Mouse (Mus musculus) lung, embryonic 14.5 days (tissue): ENCODE data around the gene Capn8. TPM values are rescaled to one million over a fixed set of nuclear protein-coding genes. Genes with fewer than 3 reads are reported as not detected.

Source experiments
- ATAC-seq: fragments of 200-750 bp; cut with Nextera tagmentation; 2 replicates; pipeline ENCODE4 v1.8.0; 2017; ENCODE audit warnings: mild to moderate bottlenecking, moderate TSS enrichment, moderate library complexity; ENCODE audit not compliant: insufficient read depth
- DNase-seq: peaks from one replicate; pipeline ENCODE4 v3.0.0-alpha.2; 2015
- H3K27ac ChIP-seq: fragments of 300-500 bp; sonication (generic); 2 replicates; pipeline ENCODE4 v1.5.1; 2014; ENCODE audit warnings: low read depth, mild to moderate bottlenecking, moderate library complexity
- H3K27me3 ChIP-seq: fragments of 300-500 bp; sonication (generic); 2 replicates; pipeline ENCODE4 v1.6.1; 2014; ENCODE audit warnings: low read length, control low read depth; ENCODE audit not compliant: insufficient read depth
- H3K36me3 ChIP-seq: fragments of 300-500 bp; sonication (generic); 2 replicates; pipeline ENCODE4 v1.6.1; 2014; ENCODE audit warnings: control low read depth; ENCODE audit not compliant: insufficient read depth
- H3K4me1 ChIP-seq: fragments of 300-500 bp; sonication (generic); 2 replicates; pipeline ENCODE4 v1.6.1; 2014; ENCODE audit warnings: antibody characterized with exemption, control low read depth; ENCODE audit not compliant: insufficient read depth
- H3K4me2 ChIP-seq: fragments of 300-500 bp; sonication (generic); 2 replicates; pipeline ENCODE4 v1.6.1; 2014; ENCODE audit warnings: mild to moderate bottlenecking
- H3K4me3 ChIP-seq: fragments of 300-500 bp; sonication (generic); 2 replicates; pipeline ENCODE4 v1.5.1; 2014; ENCODE audit warnings: low read depth, low read length
- H3K9ac ChIP-seq: fragments of 300-500 bp; sonication (generic); 2 replicates; pipeline ENCODE4 v1.6.1; 2014
- H3K9me3 ChIP-seq: fragments of 300-500 bp; sonication (generic); 2 replicates; pipeline ENCODE4 v1.6.1; 2016; ENCODE audit warnings: low read depth, low read length, control low read depth
- CTCF ChIP-seq: IDR thresholded peaks from 2 replicates; pipeline ENCODE4 v1.5.1; 2016; ENCODE audit warnings: antibody characterized with exemption, low read depth
- WGBS: fragments of 180-500 bp; shearing (Covaris S2); extraction: QIAGEN DNeasy Blood & Tissue Kit; methylation state at CpG from one replicate; pipeline ENCODE4 v1.1.7; 2014; 5-methylcytosine and 5-hydroxymethylcytosine counted together
- polyA plus RNA-seq: library from polyadenylated mRNA; unstranded; fragments of >200 nt; fragmentation: Nextera tagmentation; extraction: Ambion mirVana; gene quantifications from 2 replicates; pipeline ENCODE4 v1.2.1, GENCODE M21; 2014

Gene Capn8
- polyA plus RNA-seq, 1 experiment from 2014 or later = not detected

DNA sequence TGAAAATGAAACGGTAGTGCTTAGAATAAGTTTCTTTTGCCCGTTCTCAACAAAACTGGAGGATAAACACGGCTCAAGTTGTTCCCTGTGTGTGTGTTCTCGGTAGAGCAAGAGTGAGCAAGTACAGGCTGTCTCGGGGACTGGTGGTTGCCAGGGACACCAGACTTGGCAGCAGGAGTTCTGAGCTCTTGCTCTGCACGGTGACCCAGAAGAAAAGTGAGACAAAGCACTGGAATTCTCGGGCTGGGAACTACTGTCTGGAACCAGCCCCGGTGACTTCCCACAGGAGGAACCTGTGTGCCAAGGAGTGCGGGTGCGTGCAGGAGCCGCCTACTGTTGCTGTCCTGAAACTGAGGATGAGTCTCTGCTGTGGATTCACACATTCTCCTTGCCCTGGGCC lies 98.9 kb downstream of the Capn8 start:
- no peak for ATAC-seq
- H3K27me3 ChIP-seq = no peaks in the 10 kb centered on the region
- H3K36me3 ChIP-seq = no peaks in the 10 kb centered on the region
- no peak overlapping the region for H3K4me3 ChIP-seq
- no peak for TF ChIP-seq CTCF
- no peak overlapping the region for H3K4me2 ChIP-seq
- no peak overlapping the region for H3K27ac ChIP-seq
- H3K4me1 ChIP-seq = peaks cover 18% of the 10 kb centered on the region
- H3K9ac ChIP-seq = no peak overlapping the region
- peak; percentile 46 for DNase-seq
- no peaks in the 10 kb centered on the region for H3K9me3 ChIP-seq
- 50% methylated on average over 11 of the region's 11 CpGs for WGBS

DNA sequence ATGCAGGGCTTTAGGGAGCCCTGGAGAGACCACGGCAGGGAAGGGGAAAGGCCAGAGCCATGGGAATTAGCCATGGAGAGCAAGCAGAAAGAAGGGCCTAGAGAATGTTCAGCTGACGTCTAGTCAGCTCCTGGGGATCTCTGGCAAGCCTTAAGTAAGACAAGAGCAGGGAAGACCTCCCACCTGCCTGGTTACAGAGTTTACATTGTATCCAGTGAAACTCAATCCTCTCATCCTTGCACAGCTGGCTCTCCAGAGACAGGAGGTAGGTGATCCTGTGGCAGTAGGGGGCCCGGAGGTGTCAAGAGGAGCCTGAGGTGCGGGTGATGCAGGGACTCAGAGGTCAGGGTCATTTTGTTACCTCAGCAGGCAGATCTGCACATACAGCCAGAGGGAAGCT lies 100.0 kb downstream of the Capn8 start:
- H3K4me1 ChIP-seq = peaks cover 22% of the 10 kb centered on the region
- TF ChIP-seq CTCF = no peak
- no peak overlapping the region for H3K9ac ChIP-seq
- H3K9me3 ChIP-seq = no peaks in the 10 kb centered on the region
- ATAC-seq = no peak
- H3K27ac ChIP-seq = no peak overlapping the region
- no peaks in the 10 kb centered on the region for H3K27me3 ChIP-seq
- no peaks in the 10 kb centered on the region for H3K36me3 ChIP-seq
- no peak overlapping the region for H3K4me2 ChIP-seq
- no peak overlapping the region for H3K4me3 ChIP-seq
- 40% methylated on average over 4 of the region's 4 CpGs for WGBS
- DNase-seq = no peak

DNA sequence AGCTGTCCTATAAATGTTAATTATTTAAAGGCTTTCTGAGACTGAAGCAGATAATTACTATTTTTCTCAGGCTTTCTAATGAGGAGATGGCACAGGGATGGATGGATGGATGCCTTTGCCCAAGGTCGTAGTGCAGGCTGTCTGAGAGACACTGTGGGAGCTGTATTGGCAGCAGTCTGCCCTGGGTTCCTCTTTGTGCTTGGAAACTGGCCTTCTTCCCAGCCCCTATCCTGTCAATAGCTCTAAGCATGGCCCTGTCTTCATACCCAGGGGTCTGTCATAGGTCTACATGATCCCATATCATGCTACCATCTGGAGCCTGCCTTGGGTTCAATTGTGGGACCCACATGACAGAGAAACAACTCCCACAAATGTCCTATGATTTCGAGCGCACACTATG lies 102.5 kb downstream of the Capn8 start:
- no peak overlapping the region for H3K4me2 ChIP-seq
- DNase-seq (no peak), ATAC-seq (no peak)
- WGBS = 88% methylated on average over 3 of the region's 3 CpGs
- no peak for TF ChIP-seq CTCF
- H3K36me3 ChIP-seq = no peaks in the 10 kb centered on the region
- H3K4me1 ChIP-seq = peaks cover 31% of the 10 kb centered on the region
- H3K9me3 ChIP-seq = no peaks in the 10 kb centered on the region
- no peaks in the 10 kb centered on the region for H3K27me3 ChIP-seq
- no peak overlapping the region for H3K4me3 ChIP-seq
- no peak overlapping the region for H3K9ac ChIP-seq
- no peak overlapping the region for H3K27ac ChIP-seq

- no peak for TF ChIP-seq CTCF
- DNase-seq = peak; percentile 34
- Histone ChIP-seq H3K36me3 (no peaks in the 10 kb centered on the region), H3K9me3 (no peaks in the 10 kb centered on the region), H3K9ac (no peak overlapping the region), H3K4me3 (no peak overlapping the region), H3K27me3 (no peaks in the 10 kb centered on the region), H3K4me1 (peaks cover 18% of the 10 kb centered on the region), H3K4me2 (no peak overlapping the region), H3K27ac (peak overlapping the region; percentile 79)
- 66% methylated on average over 11 of the region's 11 CpGs for WGBS
- ATAC-seq = peak; percentile 14; the same call in 1 of the 2 replicates
Measured at GRCm38 (mm10) chr1:182669741-182670140, 104.9 kb downstream of the Capn8 start.

GRCm38 (mm10) chr1:182670563-182671342 lies 105.9 kb downstream of the Capn8 start:
- H3K9ac ChIP-seq = no peak overlapping the region
- ATAC-seq = peak; percentile 82

GRCm38 (mm10) chr1:182671343-182671624 lies 106.5 kb downstream of the Capn8 start:
- peaks cover 18% of the 10 kb centered on the region for H3K4me1 ChIP-seq
- ATAC-seq (no peak), DNase-seq (no peak)
- no peaks in the 10 kb centered on the region for H3K9me3 ChIP-seq
- TF ChIP-seq CTCF = no peak
- peak overlapping the region; percentile 79 for H3K27ac ChIP-seq
- no peaks in the 10 kb centered on the region for H3K36me3 ChIP-seq
- 0 out of 2 replicates have a peak overlapping the region, but pooled peaks have one; percentile 30 for H3K4me2 ChIP-seq
- no peak overlapping the region for H3K4me3 ChIP-seq
- H3K9ac ChIP-seq = no peak overlapping the region
- no peaks in the 10 kb centered on the region for H3K27me3 ChIP-seq
- WGBS = 42% methylated on average over 4 of the region's 4 CpGs

More at GRCm38 (mm10) chr1:182670563-182671342, 105.9 kb downstream of the Capn8 start:
- Histone ChIP-seq H3K4me1 (peaks cover 18% of the 10 kb centered on the region), H3K9me3 (no peaks in the 10 kb centered on the region), H3K27me3 (no peaks in the 10 kb centered on the region), H3K4me3 (no peak overlapping the region), H3K27ac (peak overlapping the region; percentile 79), H3K36me3 (no peaks in the 10 kb centered on the region), H3K4me2 (peak overlapping the region; percentile 30; the same call in 1 of the 2 replicates)
- no peak for TF ChIP-seq CTCF
- 24% methylated on average over 11 of the region's 11 CpGs for WGBS
- DNase-seq = peak; percentile 76

DNA sequence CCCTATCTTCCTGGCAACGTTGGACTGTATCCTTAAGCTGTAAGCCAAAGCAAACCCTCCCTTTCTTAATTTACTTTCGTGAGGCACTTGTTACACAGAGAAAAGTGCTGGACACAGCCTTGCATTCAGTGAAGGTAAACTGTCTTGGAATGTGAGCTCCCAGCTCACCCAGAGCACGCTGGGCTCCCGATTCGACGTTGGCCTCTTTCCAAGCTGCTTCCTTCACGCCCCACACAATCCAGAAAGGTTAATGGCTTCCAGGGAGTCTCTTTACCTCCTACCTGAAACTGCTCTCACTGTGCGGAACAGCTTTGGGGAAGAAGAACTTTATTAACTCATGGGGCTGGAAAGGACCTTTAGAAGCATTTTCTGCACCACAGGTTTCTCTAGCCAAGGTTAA lies 110.5 kb downstream of the Capn8 start:
- DNase-seq (peak; percentile 71), ATAC-seq (no peak)
- H3K4me3 ChIP-seq = no peak overlapping the region
- 29% methylated on average over 8 of the region's 8 CpGs for WGBS
- no peak overlapping the region for H3K4me2 ChIP-seq
- H3K27me3 ChIP-seq = no peaks in the 10 kb centered on the region
- no peak overlapping the region for H3K9ac ChIP-seq
- no peaks in the 10 kb centered on the region for H3K36me3 ChIP-seq
- H3K4me1 ChIP-seq = peaks cover 14% of the 10 kb centered on the region
- no peaks in the 10 kb centered on the region for H3K9me3 ChIP-seq
- no peak overlapping the region for H3K27ac ChIP-seq
- TF ChIP-seq CTCF = no peak
